Mouse (Mus musculus) embryonic facial prominence, embryonic 11.5 days (tissue): ENCODE results near the gene Prkch. TPM values are rescaled to one million over a fixed set of nuclear protein-coding genes. Genes with fewer than 3 reads are reported as not detected.

ENCODE experiments used
- ATAC-seq: fragments of 200-750 bp; cut with Nextera tagmentation; replicated peaks from 2 replicates; pipeline ENCODE4 v1.8.0; 2017; ENCODE audit warnings: low read depth; ENCODE audit not compliant: insufficient number of reproducible peaks, low FRiP score, low TSS enrichment
- DNase-seq: peaks from one replicate; pipeline ENCODE4 v3.0.0-alpha.2; 2015; ENCODE audit warnings: low spot score
- H3K27ac ChIP-seq: fragments of 300-500 bp; sonication (generic); replicated peaks from 2 replicates; pipeline ENCODE4 v1.5.1; 2014; ENCODE audit warnings: mild to moderate bottlenecking, low read depth, low read length, control low read depth
- H3K27me3 ChIP-seq: fragments of 300-500 bp; sonication (generic); 2 replicates; pipeline ENCODE4 v1.6.1; 2014; ENCODE audit warnings: mild to moderate bottlenecking, low read length, moderate library complexity, mixed read lengths; ENCODE audit not compliant: control insufficient read depth, insufficient read depth
- H3K36me3 ChIP-seq: fragments of 300-500 bp; sonication (generic); replicated peaks from 2 replicates; pipeline ENCODE4 v1.6.1; 2014; ENCODE audit warnings: low read depth, mild to moderate bottlenecking, low read length, moderate library complexity, mixed read lengths; ENCODE audit not compliant: control insufficient read depth, insufficient read depth
- H3K4me1 ChIP-seq: fragments of 300-500 bp; sonication (generic); 2 replicates; pipeline ENCODE4 v1.6.1; 2014; ENCODE audit warnings: low read length, mixed read lengths; ENCODE audit not compliant: control insufficient read depth, insufficient read depth
- H3K4me2 ChIP-seq: fragments of 300-500 bp; sonication (generic); 2 replicates; pipeline ENCODE4 v1.6.1; 2014; ENCODE audit warnings: low read depth, mild to moderate bottlenecking, control low read depth, low read length, moderate library complexity
- H3K4me3 ChIP-seq: fragments of 300-500 bp; sonication (generic); 2 replicates; pipeline ENCODE4 v1.5.1; 2014; ENCODE audit warnings: low read depth, low read length, control low read depth
- H3K9ac ChIP-seq: fragments of 300-500 bp; sonication (generic); replicated peaks from 2 replicates; pipeline ENCODE4 v1.6.1; 2014; ENCODE audit warnings: mild to moderate bottlenecking, control low read depth, low read length
- H3K9me3 ChIP-seq: fragments of 300-500 bp; sonication (generic); replicated peaks from 2 replicates; pipeline ENCODE4 v1.6.1; 2016; ENCODE audit warnings: mild to moderate bottlenecking, low read length, inconsistent platforms, mixed read lengths; ENCODE audit not compliant: control insufficient read depth
- WGBS: fragments of 180-500 bp; shearing (Covaris S2); extraction: QIAGEN DNeasy Blood & Tissue Kit; methylation state at CpG from one replicate; pipeline ENCODE4 v1.1.7; 2014; 5-methylcytosine and 5-hydroxymethylcytosine counted together
- polyA plus RNA-seq: library from polyadenylated mRNA; unstranded; fragments of >200 nt; fragmentation: Nextera tagmentation; extraction: Ambion mirVana; gene quantifications from 2 replicates; pipeline ENCODE4 v1.2.1, GENCODE M21; 2014

Prkch gene
- polyA plus RNA-seq, 1 experiment from 2014 or later, result 11.6 TPM

DNA sequence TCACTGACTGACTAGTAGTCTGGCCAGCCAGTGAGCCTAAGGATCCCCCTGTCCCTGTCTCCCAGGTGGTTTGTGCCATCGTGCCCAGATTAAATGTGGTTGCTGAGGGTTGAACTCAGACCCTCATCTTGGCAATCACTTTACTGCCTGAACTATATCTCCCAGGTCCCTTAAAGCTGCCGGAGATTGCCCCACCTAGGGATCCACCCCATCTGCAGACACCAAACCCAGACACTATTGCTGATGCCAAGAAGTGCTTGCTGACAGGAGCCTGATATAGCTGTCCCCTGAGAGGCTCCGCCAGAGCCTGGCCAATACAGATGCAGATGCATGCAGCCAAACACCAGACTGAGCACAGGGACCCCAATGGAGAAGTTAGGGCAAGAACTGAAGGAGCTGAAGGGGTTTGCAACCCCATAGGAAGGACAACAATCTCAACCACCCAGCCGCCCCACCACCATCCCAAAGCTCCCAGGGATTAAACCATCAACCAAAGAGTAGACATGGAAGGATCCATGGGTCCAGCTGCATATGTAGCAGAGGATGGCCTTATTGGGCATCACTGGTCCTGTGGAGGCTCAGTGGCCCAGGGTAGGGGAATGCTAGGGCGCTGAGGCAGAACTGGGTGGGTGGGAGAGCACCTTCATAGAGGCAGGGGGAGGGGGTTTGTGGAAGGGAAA, 229.6 kb downstream of the Prkch start:
- no peak for DNase-seq
- Histone ChIP-seq H3K4me1 (no peaks in the 10 kb centered on the region), H3K36me3 (no peaks in the 10 kb centered on the region), H3K9ac (no peak overlapping the region), H3K4me3 (no peak overlapping the region), H3K27me3 (no peaks in the 10 kb centered on the region), H3K4me2 (no peak overlapping the region), H3K27ac (no peak overlapping the region), H3K9me3 (no peaks in the 10 kb centered on the region)
- ATAC-seq, result no peak
- WGBS, result 90% methylated on average over 5 of the region's 5 CpGs

DNA sequence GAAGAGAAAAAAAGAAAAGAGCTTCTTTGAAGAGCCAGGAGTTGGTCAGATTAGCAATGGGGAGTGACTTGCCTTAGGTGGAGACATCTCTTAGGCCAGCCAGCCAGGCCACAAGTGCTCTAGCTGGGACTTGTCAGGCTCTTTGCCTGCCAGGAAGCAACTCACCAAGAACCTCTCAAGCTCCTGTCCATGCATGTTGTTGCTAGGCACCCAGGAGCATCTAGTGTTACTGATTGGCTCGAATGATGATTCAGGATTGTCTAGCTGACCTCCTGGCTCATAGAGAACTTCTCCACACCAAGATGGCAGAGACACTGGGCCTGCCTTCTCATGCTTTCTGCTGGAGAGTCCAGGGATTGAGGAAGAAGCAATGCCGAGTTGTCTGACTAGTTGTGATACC, 230.3 kb downstream of the Prkch start:
- Histone ChIP-seq H3K9ac (no peak overlapping the region), H3K4me2 (no peak overlapping the region), H3K27me3 (no peaks in the 10 kb centered on the region), H3K27ac (no peak overlapping the region), H3K9me3 (no peaks in the 10 kb centered on the region), H3K4me1 (no peaks in the 10 kb centered on the region), H3K36me3 (no peaks in the 10 kb centered on the region), H3K4me3 (no peak overlapping the region)
- ATAC-seq, result no peak
- DNase-seq, result no peak
- WGBS, result 86% methylated on average over 2 of the region's 2 CpGs

DNA sequence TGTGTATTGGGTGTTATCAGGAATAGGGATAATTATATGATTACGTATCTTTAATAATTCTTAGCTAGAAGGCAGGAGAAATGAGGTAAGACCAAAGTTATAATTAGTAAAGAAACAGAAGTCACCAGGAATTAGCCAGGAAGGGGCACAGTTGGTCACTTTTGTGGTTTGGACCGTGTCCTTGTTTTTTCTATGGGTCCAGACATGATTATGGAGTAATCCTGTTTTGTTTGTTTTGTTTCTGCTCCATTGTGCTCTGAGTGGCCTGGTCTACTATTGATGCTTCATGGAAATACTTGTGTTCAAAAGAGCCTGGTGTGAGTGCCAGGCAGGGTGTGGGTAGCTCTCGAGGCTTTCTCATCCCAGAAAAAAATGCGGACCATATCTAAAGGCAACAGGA, 230.9 kb downstream of the Prkch start:
- ATAC-seq (no peak), DNase-seq (no peak)
- Histone ChIP-seq H3K9me3 (no peaks in the 10 kb centered on the region), H3K4me1 (no peaks in the 10 kb centered on the region), H3K27ac (no peak overlapping the region), H3K4me2 (no peak overlapping the region), H3K36me3 (no peaks in the 10 kb centered on the region), H3K27me3 (no peaks in the 10 kb centered on the region), H3K9ac (no peak overlapping the region), H3K4me3 (no peak overlapping the region)
- WGBS, result 78% methylated on average over 4 of the region's 4 CpGs

GRCm38 (mm10) chr12:73815892-73816291, 231.3 kb downstream of the Prkch start:
- WGBS, result 58% methylated on average over 2 of the region's 2 CpGs

GRCm38 (mm10) chr12:73816866-73817265, 232.3 kb downstream of the Prkch start:
- H3K9ac ChIP-seq, result no peak overlapping the region
- H3K9me3 ChIP-seq, result no peaks in the 10 kb centered on the region
- ATAC-seq (no peak), DNase-seq (no peak)
- no peak overlapping the region for H3K27ac ChIP-seq
- no peaks in the 10 kb centered on the region for H3K27me3 ChIP-seq
- H3K36me3 ChIP-seq, result no peaks in the 10 kb centered on the region
- H3K4me3 ChIP-seq, result no peak overlapping the region
- H3K4me2 ChIP-seq, result no peak overlapping the region
- 85% methylated on average over 1 of the region's 1 CpGs for whole genome bisulfite sequencing
- H3K4me1 ChIP-seq, result no peaks in the 10 kb centered on the region

More at GRCm38 (mm10) chr12:73815892-73816291, 231.3 kb downstream of the Prkch start:
- H3K27me3 ChIP-seq, result no peaks in the 10 kb centered on the region
- no peak overlapping the region for H3K27ac ChIP-seq
- ATAC-seq, result no peak
- no peaks in the 10 kb centered on the region for H3K4me1 ChIP-seq
- no peaks in the 10 kb centered on the region for H3K36me3 ChIP-seq
- H3K4me2 ChIP-seq, result no peak overlapping the region
- DNase-seq, result no peak
- no peak overlapping the region for H3K9ac ChIP-seq
- H3K9me3 ChIP-seq, result no peaks in the 10 kb centered on the region
- H3K4me3 ChIP-seq, result no peak overlapping the region

DNA sequence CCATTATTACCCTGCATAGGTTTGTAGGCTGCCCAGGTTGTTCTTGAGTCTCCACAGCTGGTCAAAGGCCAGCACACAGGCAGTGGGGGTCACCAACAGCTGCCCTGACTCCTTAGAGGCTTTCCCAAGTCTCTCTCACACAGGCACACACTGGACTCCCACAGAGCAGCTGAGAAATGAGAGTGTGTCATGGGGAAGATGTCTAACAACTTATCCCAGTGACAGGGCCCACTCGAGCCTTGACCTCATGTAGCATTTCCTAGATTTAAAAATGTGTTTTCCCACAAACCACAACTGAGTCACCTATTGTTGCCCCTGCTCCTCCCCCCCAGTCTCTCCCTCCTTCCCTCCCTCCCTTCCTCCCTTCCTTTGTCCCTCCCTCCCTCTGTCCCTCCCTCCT, 234.2 kb downstream of the Prkch start:
- DNase-seq (no peak), ATAC-seq (no peak)
- no peak overlapping the region for H3K4me2 ChIP-seq
- 43% methylated on average over 1 of the region's 1 CpGs for WGBS
- H3K27me3 ChIP-seq, result no peaks in the 10 kb centered on the region
- H3K4me1 ChIP-seq, result no peaks in the 10 kb centered on the region
- no peaks in the 10 kb centered on the region for H3K36me3 ChIP-seq
- H3K27ac ChIP-seq, result no peak overlapping the region
- no peak overlapping the region for H3K9ac ChIP-seq
- no peaks in the 10 kb centered on the region for H3K9me3 ChIP-seq
- H3K4me3 ChIP-seq, result no peak overlapping the region

DNA sequence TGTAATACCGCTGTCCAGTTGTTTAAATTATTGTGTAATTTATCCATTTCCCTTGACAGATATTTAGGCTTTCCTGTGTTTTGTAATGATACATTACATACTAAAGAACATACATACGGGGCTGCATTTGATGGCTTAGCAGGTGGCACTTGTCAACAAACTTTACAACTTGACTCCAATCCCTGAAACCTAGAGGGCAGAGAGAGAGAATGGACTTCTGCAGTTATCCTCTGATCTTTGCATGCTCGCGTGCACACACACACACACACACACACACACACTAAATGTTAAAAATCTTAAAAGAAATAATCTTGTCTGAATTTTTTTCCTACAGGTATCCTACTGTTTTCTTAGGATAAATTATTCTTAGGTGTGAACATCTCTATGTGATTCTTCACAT, 236.6 kb downstream of the Prkch start:
- Histone ChIP-seq H3K36me3 (no peaks in the 10 kb centered on the region), H3K27me3 (no peaks in the 10 kb centered on the region), H3K9me3 (no peaks in the 10 kb centered on the region), H3K4me2 (no peak overlapping the region), H3K9ac (no peak overlapping the region), H3K27ac (no peak overlapping the region), H3K4me1 (no peaks in the 10 kb centered on the region), H3K4me3 (no peak overlapping the region)
- no peak for DNase-seq
- 88% methylated on average over 4 of the region's 4 CpGs for WGBS
- no peak for ATAC-seq

DNA sequence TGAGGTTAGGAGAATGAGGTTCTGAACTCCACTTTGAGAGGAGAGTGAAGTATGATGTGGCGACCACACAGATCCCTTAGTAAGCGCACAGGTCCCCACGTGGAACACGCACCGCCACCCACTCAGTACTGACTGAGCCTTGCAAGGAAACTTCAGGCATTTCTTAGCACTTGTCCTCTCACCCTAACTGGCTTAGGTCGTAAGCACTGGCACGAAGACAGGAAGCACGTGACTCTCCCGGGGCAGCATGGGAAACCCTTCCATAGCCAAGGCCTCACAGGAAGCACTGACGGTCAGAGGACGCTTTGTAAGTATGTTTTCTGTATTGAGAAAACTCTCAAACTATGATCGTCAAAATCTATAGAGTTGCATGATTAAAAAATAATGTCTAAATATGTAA, 237.7 kb downstream of the Prkch start:
- Histone ChIP-seq H3K36me3 (no peaks in the 10 kb centered on the region), H3K4me2 (no peak overlapping the region), H3K9me3 (no peaks in the 10 kb centered on the region), H3K9ac (no peak overlapping the region), H3K27ac (no peak overlapping the region), H3K4me1 (no peaks in the 10 kb centered on the region), H3K4me3 (no peak overlapping the region), H3K27me3 (no peaks in the 10 kb centered on the region)
- WGBS, result 84% methylated on average over 12 of the region's 12 CpGs
- DNase-seq (no peak), ATAC-seq (no peak)
